Mouse (Mus musculus) kidney, postnatal 36 days (tissue): ENCODE data around the gene Atxn1l.

Experiments used
- DNase-seq, 2 experiments: peaks; one replicate each; pipeline ENCODE4 v3.0.0; 2021 to 2022; ENCODE audit warnings: mixed read lengths in 2 of 2

The Atxn1l gene

DNA sequence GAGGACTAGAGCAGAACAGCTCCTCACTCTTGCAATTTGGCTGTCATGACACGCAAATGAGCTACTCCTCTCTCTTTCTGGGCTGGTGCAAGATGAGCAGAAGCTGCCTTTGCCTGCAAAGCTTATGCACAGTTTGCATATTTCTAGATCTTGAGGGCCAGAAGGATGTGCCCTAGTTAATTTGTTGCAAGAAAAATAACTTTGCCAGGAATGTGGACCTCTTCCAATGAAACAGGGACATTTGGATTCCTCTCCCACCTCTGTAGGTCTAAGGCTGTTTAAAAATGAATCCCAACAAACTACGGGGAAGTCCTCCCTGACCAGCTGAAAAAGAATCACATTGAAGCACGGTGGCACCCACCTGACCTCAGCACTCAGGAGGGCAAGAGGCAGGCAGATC is 12.4 kb downstream of the Atxn1l start:
- peak; percentile 22 to 65 for DNase-seq

DNA sequence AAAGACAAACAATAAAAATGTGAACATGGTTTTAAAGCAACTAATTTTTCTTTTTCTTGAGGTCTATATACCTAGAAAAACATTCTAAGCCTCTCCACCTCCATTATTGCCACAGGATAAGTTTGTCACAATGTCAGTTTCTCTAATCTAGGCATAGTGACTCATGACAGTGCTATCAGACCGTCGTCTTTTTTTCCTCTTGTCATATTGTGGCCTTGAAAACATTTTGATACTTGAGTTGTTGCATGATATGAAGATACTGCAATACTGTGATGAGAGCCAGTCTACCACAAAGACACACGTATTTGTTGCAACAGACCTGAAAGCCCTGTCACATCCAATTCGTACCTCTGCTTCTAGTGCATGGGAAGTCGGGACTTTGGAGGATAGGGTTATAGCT is 22.6 kb downstream of the Atxn1l start:
- DNase-seq = no peak

DNA sequence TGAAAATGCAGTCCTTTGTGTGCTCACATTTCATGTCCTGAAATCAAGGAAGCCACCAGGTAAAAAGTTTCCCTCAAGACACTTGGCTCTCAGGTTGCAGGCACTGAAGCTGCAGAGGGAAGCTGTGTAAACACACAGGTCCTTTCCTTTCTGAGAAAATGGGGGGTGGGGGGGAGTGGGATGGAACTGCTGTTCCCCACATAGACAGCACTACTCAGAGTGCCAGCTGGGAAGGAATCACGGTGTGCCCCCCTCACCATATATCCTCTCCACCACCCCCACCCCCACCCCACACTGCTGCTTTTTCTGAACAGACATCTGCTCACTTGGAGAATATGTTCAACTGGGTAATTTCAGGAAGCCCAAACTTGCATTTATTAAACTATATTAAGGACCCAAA is 25.0 kb downstream of the Atxn1l start:
- DNase-seq = no peak

DNA sequence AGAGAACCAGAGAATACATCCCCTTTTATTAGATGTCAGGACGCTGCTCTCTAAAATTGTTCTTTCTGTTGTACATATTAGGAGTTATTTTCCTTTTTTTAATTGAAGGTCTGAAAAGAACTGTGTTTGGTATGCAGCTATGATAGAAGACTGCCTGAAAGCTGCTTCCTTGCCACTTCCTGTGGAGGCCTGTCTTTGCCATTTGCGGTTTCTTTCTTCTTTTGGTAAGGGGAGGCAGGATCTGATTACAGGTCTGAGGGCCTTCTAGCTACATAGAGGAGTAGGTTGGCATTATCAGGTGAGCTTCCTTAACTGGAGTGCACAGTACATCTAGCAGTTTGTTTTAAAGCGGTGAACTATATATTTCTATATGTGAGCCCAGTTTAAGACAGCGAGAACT is 29.6 kb downstream of the Atxn1l start:
- no peak for DNase-seq

DNA sequence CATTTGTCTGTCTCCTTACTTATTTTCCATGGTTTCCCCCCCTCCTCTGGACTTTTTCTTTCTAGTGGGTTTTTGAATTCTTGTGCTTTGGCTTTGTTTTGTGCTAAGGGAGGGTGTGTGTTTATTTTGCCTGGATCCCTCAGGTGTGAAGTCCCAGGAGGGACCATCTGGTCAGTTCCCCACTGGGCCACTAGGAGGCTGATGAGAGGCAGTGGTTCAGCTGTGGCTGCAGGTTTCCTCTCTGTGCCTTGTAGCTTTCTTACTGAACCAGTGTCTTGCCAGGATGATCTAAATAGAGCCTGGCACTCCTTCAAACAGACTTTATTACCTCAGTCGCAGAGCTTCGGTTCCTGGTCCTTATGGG is 30.7 kb downstream of the Atxn1l start:
- peak; percentile 84 to 95 for DNase-seq

DNA sequence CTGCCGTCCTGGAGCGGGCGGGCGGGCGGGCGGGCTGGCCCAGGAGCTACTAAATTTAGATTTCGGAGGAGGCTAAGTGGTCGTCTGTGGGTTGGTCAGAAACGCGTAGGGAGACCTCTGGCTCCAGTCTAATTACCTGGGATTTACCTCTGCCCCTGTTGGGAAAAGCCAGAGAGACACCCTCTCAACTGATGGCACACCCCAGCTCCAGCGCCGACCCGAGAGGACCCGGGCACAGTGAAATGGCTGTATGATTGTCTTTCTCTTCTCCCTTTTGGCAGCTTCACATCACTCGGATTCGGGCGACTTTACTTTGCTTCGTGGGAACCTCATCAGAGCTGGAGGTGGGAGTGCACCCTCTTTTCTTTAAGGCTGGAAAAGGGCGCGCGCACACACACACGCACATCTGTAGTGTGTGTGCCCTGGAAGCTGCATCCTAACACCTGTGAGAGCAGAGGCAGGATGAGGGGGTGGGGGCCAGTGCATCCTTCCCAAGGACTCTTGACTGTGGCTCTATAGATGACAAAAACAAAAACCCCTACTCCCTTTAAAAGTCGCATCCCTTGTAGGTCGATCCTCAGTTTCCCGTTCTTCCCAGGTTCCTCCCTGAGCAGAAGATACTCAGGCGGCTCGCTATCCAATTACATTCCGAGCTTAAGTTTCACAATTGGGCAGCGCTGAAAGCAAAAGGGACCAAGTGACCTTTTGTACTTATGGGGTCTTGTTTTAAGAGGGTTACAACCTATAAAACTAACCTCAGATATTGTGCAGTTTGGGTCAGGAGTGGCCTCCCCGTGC is 31.3 kb downstream of the Atxn1l start:
- DNase-seq = peak in 1 of 2 experiments; percentile 28

DNA sequence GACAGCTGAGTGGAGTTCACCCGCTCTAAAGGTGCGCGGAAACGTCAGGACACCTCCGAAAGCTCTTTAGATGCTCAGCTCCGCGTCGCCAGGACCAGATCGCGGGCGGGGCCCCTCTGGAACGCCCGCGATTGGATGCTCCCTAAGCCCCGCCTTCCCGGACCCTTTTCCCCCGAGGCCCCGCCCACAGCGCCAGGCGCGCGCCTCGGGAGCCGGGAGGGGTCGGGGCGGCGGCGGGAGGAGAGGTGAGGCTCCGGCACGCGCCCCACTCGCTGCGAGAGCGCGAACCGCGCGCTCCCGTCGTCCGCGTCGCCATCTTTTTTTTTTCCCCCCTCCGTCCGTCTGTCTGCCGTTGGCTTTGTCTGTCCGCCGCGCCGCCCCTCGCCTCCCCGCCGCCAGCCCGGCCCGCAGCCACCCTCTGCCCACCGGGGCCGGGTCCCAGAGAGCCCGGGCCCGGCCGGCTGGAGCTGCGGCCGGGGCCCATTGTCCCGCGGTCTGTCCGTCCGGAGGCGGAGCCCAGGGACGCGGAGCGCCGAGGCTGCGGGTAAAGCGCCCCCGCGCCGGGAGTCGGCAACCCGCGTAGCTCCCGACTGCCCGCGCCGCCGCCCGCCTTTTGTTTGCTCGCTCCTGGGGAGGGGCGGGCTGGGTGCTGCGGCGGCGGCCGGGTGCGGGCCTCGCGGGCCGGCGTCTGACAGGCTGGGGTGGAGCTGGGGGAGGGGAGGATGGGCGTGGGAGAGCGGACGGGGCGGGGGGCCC is 32.0 kb downstream of the Atxn1l start, which contains the start of gene Zfp821:
Gene Zfp821, plus strand, starts transcription at position 227 of the 756 bp plus-strand sequence.
- DNase-seq = peak; percentile 94 to 97

DNA sequence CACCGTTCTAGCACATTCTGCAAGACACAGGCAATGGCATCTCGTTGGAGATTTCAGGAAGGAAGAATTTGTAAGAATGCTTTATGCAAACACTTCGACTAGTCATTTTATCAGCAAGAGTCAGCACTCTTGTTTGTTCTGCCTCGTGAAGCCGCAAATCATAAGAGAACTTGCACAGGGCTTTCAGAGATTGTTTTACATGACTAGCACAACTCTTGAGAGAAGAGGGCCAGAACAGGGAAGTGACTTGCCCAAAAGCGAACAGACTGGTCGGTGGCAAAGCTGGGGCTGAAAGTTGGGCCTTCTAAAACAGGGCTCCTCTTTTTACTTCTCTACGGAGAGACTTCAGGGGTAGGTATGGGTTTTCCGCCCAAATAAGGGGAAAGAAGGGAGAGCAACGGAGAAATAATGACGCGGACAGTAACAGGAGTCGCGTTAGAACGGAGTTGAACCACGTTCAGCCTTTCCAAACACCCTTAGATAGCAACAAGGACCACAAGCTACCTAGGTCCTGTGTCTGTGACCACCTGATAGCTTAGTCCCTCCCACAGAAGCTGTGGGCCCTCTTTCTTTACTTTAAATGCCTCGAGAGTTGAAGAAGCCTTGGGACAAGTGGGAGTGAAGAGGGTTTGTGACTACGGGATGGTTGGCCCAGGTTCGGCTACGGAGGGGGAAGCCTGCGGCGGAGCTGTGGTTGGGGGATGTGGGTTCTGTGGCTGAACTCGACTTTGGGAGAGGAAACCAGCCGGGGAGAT is 32.8 kb downstream of the Atxn1l start:
- DNase-seq = no peak

DNA sequence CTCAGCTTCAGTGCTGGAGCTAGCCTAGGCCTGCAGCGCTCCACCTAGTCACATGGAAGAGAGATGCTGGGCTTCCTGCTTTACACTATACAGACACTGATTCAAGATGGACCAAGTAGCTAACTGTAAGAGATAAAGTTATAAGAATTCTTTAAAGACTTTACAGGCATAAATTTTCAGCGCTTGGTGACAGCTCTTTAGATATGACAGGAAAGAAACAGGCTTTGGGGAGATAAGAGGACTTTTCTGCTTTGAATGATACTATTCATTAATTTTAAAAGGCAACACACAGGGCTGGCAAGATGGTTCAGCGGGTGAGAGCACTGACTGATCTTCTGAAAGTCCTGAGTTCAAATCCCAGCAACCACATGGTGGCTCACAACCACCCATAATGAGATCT is 39.1 kb downstream of the Atxn1l start:
- no peak for DNase-seq

DNA sequence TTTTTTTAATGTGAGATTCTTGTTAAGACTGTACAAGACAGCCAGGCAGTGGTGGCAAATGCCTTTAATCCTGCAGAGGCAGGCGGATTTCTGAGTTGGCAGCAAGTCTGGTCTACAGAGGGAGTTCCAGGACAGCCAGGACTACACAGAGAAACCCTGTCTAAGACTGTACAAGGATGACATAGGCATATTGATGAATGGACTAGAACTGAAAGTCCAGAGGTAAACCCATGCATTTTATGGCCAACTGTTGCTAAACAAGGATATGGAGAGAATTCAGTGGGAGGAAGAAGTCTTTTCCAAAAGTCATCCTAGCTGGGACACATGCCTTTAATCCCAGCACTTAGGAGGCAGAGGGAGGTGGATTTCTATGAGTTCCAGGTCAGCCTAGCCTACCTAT is 39.8 kb downstream of the Atxn1l start:
- no peak for DNase-seq

DNA sequence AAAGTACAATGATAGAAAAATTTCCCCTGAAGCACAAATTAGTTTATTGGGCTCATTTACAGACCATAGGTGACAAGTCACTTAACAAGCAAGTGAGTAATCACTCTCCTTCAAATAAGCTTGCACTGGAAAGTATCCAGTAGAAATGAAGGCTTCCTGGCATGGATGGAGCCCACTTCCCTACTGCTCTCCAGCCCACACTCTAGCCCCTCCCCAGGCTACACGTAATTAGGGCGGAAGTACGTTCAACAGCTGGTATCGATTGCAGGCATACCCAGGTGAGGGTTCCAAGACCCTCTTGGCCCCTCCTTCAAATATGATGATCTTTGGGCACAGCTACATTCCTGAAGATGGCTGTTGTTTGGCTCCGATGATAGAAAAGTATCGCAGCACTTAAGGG is 43.4 kb downstream of the Atxn1l start:
- DNase-seq = no peak

DNA sequence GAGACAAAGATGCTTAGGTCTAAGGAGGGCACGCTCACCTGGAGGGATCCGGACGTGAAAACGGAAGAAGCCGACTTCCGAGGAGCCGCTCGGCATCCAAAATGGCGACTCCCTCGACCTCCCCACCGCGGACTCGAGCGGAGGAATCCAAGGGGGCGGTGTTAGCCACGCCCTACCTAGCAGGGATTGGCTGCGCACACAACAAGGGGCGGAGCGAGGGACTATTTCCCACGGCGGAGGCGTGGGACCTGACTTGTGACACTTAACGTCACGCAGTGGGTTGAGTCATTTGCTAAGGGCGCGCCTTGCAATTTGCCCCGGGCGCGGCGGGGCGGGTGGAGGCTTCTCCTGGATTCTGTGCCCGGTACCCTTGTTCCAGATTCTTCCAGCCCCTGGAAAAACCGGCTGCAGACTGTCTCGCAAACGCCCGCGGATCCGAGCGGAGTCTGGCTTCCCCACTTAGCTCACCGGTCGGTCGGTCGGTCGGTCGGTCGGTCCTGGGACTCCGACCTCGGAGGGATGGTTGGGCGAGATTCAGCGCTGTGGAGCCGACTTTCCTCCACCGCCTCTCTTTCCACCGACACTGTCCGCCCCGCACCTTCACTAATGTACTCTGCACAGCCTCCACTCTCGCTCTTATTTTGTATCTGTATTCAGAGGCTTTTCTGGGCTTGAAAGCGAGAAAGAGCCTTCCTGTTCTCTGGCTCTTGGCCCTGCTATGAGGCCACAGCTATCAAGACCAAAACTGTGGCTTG is 44.2 kb downstream of the Atxn1l start, which contains the start of gene Ist1:
Gene Ist1, minus strand, starts transcription at position 115 of the 755 bp plus-strand sequence.
- DNase-seq = peak; percentile 98 to 99

DNA sequence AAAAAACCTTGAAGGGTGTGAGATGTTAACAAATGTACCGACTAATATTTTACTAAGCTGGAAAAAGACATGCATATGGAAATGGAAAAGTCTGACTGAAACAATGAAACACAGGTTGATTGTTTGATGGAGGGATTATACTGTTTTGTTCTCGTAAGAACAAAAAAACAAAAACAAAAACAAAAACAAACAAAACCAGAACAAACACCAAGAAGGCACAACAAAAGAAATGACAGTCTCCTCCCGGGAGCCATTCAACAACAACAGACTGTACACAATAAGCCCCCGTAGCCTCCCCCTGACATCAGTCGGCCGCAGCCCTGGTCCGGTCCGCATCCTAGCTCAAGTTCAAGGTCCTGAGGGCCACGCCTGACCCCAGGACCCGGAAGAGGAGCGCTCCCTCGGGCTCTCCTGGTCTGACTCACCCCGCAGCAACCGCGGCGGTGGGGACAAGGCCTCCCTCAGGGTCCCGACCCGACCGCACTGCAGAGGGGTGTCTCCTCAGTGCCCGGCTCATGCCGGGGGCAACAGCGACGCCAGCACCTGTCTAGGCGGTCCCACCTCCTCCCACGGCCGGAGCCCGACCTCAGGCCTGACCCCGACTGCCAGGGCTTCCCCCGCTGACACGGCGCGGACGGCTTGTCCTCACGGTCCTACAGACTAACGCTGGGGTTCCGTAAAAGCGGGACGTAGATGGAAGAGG is 44.9 kb downstream of the Atxn1l start:
- DNase-seq = peak; percentile 53 to 69

DNA sequence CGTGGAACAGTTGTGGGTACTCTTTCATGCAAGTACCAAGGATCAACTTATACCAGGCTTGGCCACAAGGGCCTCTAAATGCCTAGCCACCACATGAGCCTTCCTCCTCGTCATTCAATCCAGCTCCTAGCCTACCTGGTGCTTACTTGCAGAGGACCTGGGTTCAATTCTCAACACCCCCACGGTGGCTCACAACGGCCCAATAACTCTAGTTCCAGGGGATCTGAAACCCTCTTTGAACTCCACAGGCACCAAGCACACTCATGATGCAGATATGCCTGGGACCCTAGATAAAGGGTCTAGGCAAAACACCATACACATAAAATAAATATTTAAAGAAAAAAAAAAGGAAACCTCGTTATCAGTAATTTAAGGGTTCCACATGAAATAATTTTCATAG is 45.8 kb downstream of the Atxn1l start:
- DNase-seq = no peak

DNA sequence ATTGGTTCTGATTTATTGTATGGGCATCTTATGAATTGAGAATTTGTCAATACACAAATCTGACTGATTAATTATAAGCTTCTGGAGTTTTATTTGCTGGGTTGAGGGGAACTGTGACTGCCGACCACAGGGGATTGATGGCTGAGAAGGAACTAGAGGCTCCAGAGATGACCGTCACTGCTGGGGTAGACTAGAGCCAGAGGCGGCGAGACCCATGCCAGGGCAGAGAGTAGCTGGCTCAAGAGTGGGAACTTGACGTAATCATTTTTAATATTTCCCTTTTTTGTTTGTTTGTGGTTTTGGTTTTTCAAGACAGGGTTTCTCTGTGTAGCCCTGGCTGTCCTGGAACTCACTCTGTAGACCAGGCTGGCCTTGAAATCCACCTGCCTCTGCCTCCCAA is 50.3 kb downstream of the Atxn1l start:
- no peak for DNase-seq

DNA sequence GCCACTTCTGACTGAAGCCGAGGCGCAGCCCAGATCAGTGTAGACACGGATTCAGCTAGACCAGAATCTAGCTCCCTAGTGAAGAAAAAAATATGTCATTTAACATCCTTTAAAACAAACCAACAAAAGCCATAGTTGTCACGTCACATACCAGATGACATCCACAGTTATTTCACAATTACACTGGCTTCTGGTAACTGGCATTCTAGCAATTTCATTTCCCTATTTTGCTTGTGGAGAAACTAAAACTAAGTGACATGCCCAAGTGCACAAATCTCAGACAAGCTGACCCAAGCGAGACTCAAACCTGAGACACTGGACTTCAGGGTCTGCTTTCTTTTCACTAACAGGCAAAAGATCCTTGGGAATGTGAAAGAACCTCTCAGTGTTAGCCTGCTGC is 55.4 kb downstream of the Atxn1l start:
- DNase-seq = no peak

DNA sequence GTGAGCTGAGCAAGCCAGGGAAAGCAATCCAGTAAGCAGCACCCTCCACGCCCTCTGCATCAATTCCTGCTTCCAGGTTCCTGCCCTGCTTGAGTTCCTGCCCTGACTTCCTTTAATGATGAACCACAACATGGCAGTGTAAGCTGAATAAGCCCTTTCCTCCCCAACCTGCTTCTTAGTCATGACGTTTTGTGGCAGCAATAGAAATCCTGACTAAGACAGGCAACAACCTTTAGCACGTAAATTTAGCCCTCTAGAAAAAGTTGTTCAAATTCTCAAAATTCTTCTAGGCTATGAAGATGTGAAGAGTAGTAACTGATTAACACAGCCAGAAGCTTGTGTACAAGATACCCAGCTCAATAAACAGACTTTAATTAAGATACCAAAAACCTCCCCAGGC is 56.0 kb downstream of the Atxn1l start:
- DNase-seq = peak in 1 of 2 experiments; percentile 31
